Mouse (Mus musculus) bone marrow, adult 2 months (tissue): ENCODE results near the gene Maml2.

Experiments
- CTCF ChIP-seq: fragments of 200-500 bp; IDR thresholded peaks from 2 replicates; pipeline ENCODE4 v1.5.1; 2011; ENCODE audit warnings: low read length, control low read depth; ENCODE audit not compliant: control insufficient read depth, insufficient read depth
- POLR2A ChIP-seq: fragments of 200-500 bp; IDR thresholded peaks from 2 replicates; pipeline ENCODE4 v1.6.1; 2011; ENCODE audit warnings: low read depth, mild to moderate bottlenecking, control low read depth, low read length, borderline replicate concordance; ENCODE audit not compliant: control insufficient read depth

DNA sequence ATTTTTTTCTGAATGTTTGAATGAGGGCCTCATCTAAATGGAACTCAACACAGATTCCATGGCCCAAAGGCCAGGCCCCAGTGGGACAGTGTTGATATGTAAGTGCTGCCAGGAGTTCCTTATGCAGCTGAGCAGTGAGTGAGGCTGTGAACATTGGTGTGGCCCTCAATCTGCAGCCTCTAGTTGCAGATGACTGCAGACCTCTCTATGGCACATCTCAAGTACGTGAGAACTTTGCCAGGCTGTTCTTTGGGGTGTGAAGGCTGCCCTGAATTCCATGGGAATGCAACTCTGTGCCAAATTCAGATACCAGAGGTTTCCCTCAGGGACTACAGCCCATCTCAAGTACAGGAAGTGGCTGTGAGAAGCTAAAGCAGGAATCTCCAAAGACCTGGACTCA lies 335.6 kb downstream of the Maml2 start:
- no peak for TF ChIP-seq POLR2A
- no peak for TF ChIP-seq CTCF
